Mouse (Mus musculus) bone marrow macrophage, adult 2 months (primary cell): ENCODE data around the gene Tgfbr2.

Source experiments
- CTCF ChIP-seq: IDR thresholded peaks from 2 replicates; pipeline ENCODE4 v1.5.1; 2012; ENCODE audit warnings: low read depth, mild to moderate bottlenecking, low read length, moderate library complexity
- POLR2A ChIP-seq: IDR thresholded peaks from 2 replicates; pipeline ENCODE4 v1.6.1; 2012; ENCODE audit warnings: mild to moderate bottlenecking, low read depth, low read length, borderline replicate concordance

- no peak for TF ChIP-seq CTCF
- no peak for TF ChIP-seq POLR2A
These were observed 22.3 kb downstream of the Tgfbr2 start for GRCm38 (mm10) chr9:116152878-116153277.
